In the genomic region with DNA sequence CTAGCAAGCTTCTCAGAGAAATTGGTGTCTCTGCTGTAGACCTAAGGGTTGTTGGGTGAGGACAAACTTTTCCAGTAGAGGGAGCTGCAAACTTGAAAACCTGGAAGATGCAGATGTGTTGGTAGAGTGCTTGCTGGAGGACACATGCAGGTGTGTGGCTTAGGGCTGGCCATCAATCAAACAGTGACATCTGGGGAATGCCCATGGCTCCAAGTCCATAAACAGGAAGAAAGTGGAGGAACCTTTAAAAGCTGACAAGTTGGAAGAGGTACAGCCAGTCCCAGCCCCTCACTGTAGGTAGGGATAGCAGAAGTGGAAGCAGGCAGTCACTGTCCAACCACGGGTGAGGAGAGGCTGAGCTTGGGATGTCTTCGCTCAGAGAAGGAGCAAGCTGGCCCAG, we compare ENCODE assay signal across 8 mouse cellular contexts. TPM values are rescaled to one million over a fixed set of nuclear protein-coding genes. Genes with fewer than 3 reads are reported as not detected.
DNase-seq lines count a peak whose midpoint lies in the region; ATAC-seq lines count a peak whose summit lies in the region.
"Had no signal": no experiment of that assay in that cellular context is flagged by ENCODE, and none has a peak within 500 bp of the region (broad histone marks: within the 10 kb centered on the region; RNA-seq: fewer than 3 reads in every experiment).

No protein-coding gene starts in this region.

- no peak overlapping the region for H3K27ac ChIP-seq in midbrain, embryonic 14.5 days (replicated peaks; ENCODE audit: low read depth, low read length)
- H3K27ac ChIP-seq in midbrain, embryonic 10.5 days (replicated peaks), result no peak overlapping the region
- H3K27ac ChIP-seq in kidney, embryonic 15.5 days, result no peak overlapping the region

- H3K36me3 ChIP-seq in midbrain, embryonic 14.5 days (ENCODE audit: control insufficient read depth, insufficient read depth, low read length), result no peaks in the 10 kb centered on the region
- H3K36me3 ChIP-seq in midbrain, embryonic 10.5 days, result no peaks in the 10 kb centered on the region
- H3K36me3 ChIP-seq in kidney, embryonic 15.5 days, result no peaks in the 10 kb centered on the region

- WGBS in midbrain, embryonic 14.5 days, result 81% methylated on average over 2 of the region's 2 CpGs
- WGBS in midbrain, embryonic 10.5 days, result 77% methylated on average over 2 of the region's 2 CpGs
- WGBS in kidney, embryonic 15.5 days, result 63% methylated on average over 2 of the region's 2 CpGs

- no peaks in the 10 kb centered on the region for H3K9me3 ChIP-seq in midbrain, embryonic 14.5 days (ENCODE audit: control insufficient read depth, low read length)
- H3K9me3 ChIP-seq in midbrain, embryonic 10.5 days (replicated peaks), result peaks cover 9% of the 10 kb centered on the region; the same call in 1 of the 2 replicates
- H3K9me3 ChIP-seq in kidney, embryonic 15.5 days (replicated peaks), result no peaks in the 10 kb centered on the region

- DNase-seq in midbrain, embryonic 14.5 days, result peak; percentile 68
- DNase-seq in midbrain, embryonic 10.5 days (ENCODE audit: low spot score), result no peak
- DNase-seq in MN1 (ENCODE audit: low spot score), result peak; percentile 66
- DNase-seq in embryo, embryonic 9.5 days (ENCODE audit: extremely low spot score), result peak; percentile 52
- peak; percentile 70 for DNase-seq in lung, postnatal 10 days
- no peak for DNase-seq in cerebellum, adult 8-10 months

- H3K9ac ChIP-seq in midbrain, embryonic 14.5 days (replicated peaks; ENCODE audit: low read length), result no peak overlapping the region
- no peak overlapping the region for H3K9ac ChIP-seq in kidney, embryonic 15.5 days

- H3K4me3 ChIP-seq in midbrain, embryonic 14.5 days (replicated peaks; ENCODE audit: low read depth, low read length), result no peak overlapping the region
- no peak overlapping the region for H3K4me3 ChIP-seq in midbrain, embryonic 10.5 days
- no peak overlapping the region for H3K4me3 ChIP-seq in kidney, embryonic 15.5 days (replicated peaks)
- H3K4me3 ChIP-seq: myocyte had no signal

- ATAC-seq in midbrain, embryonic 14.5 days (ENCODE audit: low FRiP score, low TSS enrichment), result no peak
- peak; percentile 70; the same call in 1 of the 2 replicates for ATAC-seq in kidney, embryonic 15.5 days (replicated peaks; ENCODE audit: low FRiP score)

- no peaks in the 10 kb centered on the region for H3K27me3 ChIP-seq in midbrain, embryonic 14.5 days (ENCODE audit: control insufficient read depth, insufficient read depth, low read length)
- H3K27me3 ChIP-seq in midbrain, embryonic 10.5 days (ENCODE audit: low read depth, poor library complexity, severe bottlenecking), result no peaks in the 10 kb centered on the region
- no peaks in the 10 kb centered on the region for H3K27me3 ChIP-seq in kidney, embryonic 15.5 days

- H3K4me2 ChIP-seq in midbrain, embryonic 14.5 days (ENCODE audit: low read length), result no peak overlapping the region
- H3K4me2 ChIP-seq in kidney, embryonic 15.5 days, result no peak overlapping the region

- H3K4me1 ChIP-seq in midbrain, embryonic 14.5 days (ENCODE audit: control insufficient read depth, insufficient read depth, low read length), result no peaks in the 10 kb centered on the region
- H3K4me1 ChIP-seq in midbrain, embryonic 10.5 days, result no peaks in the 10 kb centered on the region
- no peaks in the 10 kb centered on the region for H3K4me1 ChIP-seq in kidney, embryonic 15.5 days

RNA-seq across cellular contexts. Expression of a gene that starts 12.5 kb away (rescaled TPM):
- polyA plus RNA-seq in midbrain, embryonic 14.5 days (2014; fragmentation: Nextera tagmentation; extraction: Ambion mirVana), result not detected in 2 replicates
- not detected in 2 replicates for polyA plus RNA-seq in midbrain, embryonic 10.5 days (2016; fragmentation: Nextera tagmentation; extraction: Ambion mirVana)
- polyA plus RNA-seq in kidney, embryonic 15.5 days (2015; fragmentation: Nextera tagmentation; extraction: Ambion mirVana), result not detected in 2 replicates
- polyA plus RNA-seq: myocyte had no signal

RNA-seq across cellular contexts. Expression of a gene that starts 15.5 kb away (rescaled TPM):
- 8.8 and 9.2 TPM in 2 replicates for polyA plus RNA-seq in midbrain, embryonic 14.5 days (2014; fragmentation: Nextera tagmentation; extraction: Ambion mirVana)
- polyA plus RNA-seq in midbrain, embryonic 10.5 days (2016; fragmentation: Nextera tagmentation; extraction: Ambion mirVana), result 20.1 and 21.1 TPM in 2 replicates
- 37.8 and 39.0 TPM in 2 replicates for polyA plus RNA-seq in kidney, embryonic 15.5 days (2015; fragmentation: Nextera tagmentation; extraction: Ambion mirVana)

RNA-seq across cellular contexts. Expression of a gene that starts 21.7 kb away (rescaled TPM):
- 11.5 and 11.7 TPM in 2 replicates for polyA plus RNA-seq in midbrain, embryonic 14.5 days (2014; fragmentation: Nextera tagmentation; extraction: Ambion mirVana)
- polyA plus RNA-seq in midbrain, embryonic 10.5 days (2016; fragmentation: Nextera tagmentation; extraction: Ambion mirVana), result 13.7 and 15.5 TPM in 2 replicates
- 14.0 and 14.1 TPM in 2 replicates for polyA plus RNA-seq in kidney, embryonic 15.5 days (2015; fragmentation: Nextera tagmentation; extraction: Ambion mirVana)

RNA-seq across cellular contexts. Expression of a gene that starts 37.2 kb away (rescaled TPM):
- 98.3 and 108 TPM in 2 replicates for polyA plus RNA-seq in midbrain, embryonic 14.5 days (2014; fragmentation: Nextera tagmentation; extraction: Ambion mirVana)
- 46.6 and 52.5 TPM in 2 replicates for polyA plus RNA-seq in midbrain, embryonic 10.5 days (2016; fragmentation: Nextera tagmentation; extraction: Ambion mirVana)
- polyA plus RNA-seq in kidney, embryonic 15.5 days (2015; fragmentation: Nextera tagmentation; extraction: Ambion mirVana), result 53.7 and 55.2 TPM in 2 replicates

RNA-seq across cellular contexts. Expression of a gene that starts 50.4 kb away (rescaled TPM):
- 13.0 and 20.6 TPM in 2 replicates for polyA plus RNA-seq in midbrain, embryonic 14.5 days (2014; fragmentation: Nextera tagmentation; extraction: Ambion mirVana)
- 34.3 and 37.4 TPM in 2 replicates for polyA plus RNA-seq in midbrain, embryonic 10.5 days (2016; fragmentation: Nextera tagmentation; extraction: Ambion mirVana)
- polyA plus RNA-seq in kidney, embryonic 15.5 days (2015; fragmentation: Nextera tagmentation; extraction: Ambion mirVana), result 41.2 and 41.3 TPM in 2 replicates

Comparison
In these comparisons a context has a peak if more than half of its experiments do, and no peak if none do; other contexts are left out.
1. DNase-seq: peak in midbrain, embryonic 14.5 days (single experiment), MN1 (single experiment), embryo, embryonic 9.5 days (single experiment) and lung, postnatal 10 days (single experiment); none in midbrain, embryonic 10.5 days (single experiment) and cerebellum, adult 8-10 months (single experiment).